ENCODE assay signal across 8 mouse cellular contexts in genomic region chr2:38338348-38338932, GRCm38 (mm10). TPM values are rescaled to one million over a fixed set of nuclear protein-coding genes. Genes with fewer than 3 reads are reported as not detected.
A peak's percentile ranks its signal among the peaks of the same experiment; 100 is the strongest.
DNase-seq lines count a peak whose midpoint lies in the region; ATAC-seq and TF ChIP-seq lines count a peak whose summit lies in the region.

No protein-coding gene starts in this region.

- H3K9ac ChIP-seq in embryonic facial prominence, embryonic 15.5 days, result no peak overlapping the region
- H3K9ac ChIP-seq in limb, embryonic 11.5 days (ENCODE audit: low read length), result no peak overlapping the region
- no peak overlapping the region for H3K9ac ChIP-seq in neural tube, embryonic 13.5 days

- 9% methylated on average over 5 of the region's 5 CpGs for WGBS in embryonic facial prominence, embryonic 15.5 days
- WGBS in limb, embryonic 11.5 days, result 2% methylated on average over 5 of the region's 5 CpGs
- 3% methylated on average over 5 of the region's 5 CpGs for WGBS in neural tube, embryonic 13.5 days

- peak overlapping the region; percentile 79 for H3K4me2 ChIP-seq in embryonic facial prominence, embryonic 15.5 days (replicated peaks)
- peak overlapping the region; percentile 99 for H3K4me2 ChIP-seq in limb, embryonic 11.5 days (ENCODE audit: low read depth, severe bottlenecking)
- peak overlapping the region; percentile 64 for H3K4me2 ChIP-seq in neural tube, embryonic 13.5 days

- peaks cover 87% of the 10 kb centered on the region for H3K27me3 ChIP-seq in embryonic facial prominence, embryonic 15.5 days
- H3K27me3 ChIP-seq in limb, embryonic 11.5 days (ENCODE audit: control insufficient read depth, insufficient read depth, low read length), result peaks cover 60% of the 10 kb centered on the region
- peaks cover 99% of the 10 kb centered on the region for H3K27me3 ChIP-seq in neural tube, embryonic 13.5 days

- no peaks in the 10 kb centered on the region for H3K9me3 ChIP-seq in embryonic facial prominence, embryonic 15.5 days (replicated peaks)
- no peaks in the 10 kb centered on the region for H3K9me3 ChIP-seq in limb, embryonic 11.5 days (ENCODE audit: control insufficient read depth, low read length)
- no peaks in the 10 kb centered on the region for H3K9me3 ChIP-seq in neural tube, embryonic 13.5 days

- H3K36me3 ChIP-seq in embryonic facial prominence, embryonic 15.5 days, result no peaks in the 10 kb centered on the region
- H3K36me3 ChIP-seq in limb, embryonic 11.5 days (ENCODE audit: control insufficient read depth, insufficient read depth, low read length), result no peaks in the 10 kb centered on the region
- no peaks in the 10 kb centered on the region for H3K36me3 ChIP-seq in neural tube, embryonic 13.5 days

- intact Hi-C loops in left cerebral cortex, adult 2 months (cut with DNase I), result loop anchor here (5.0 kb wide), 1 partner anchor 196 kb away; no protein-coding TSS in a partner anchor
- intact Hi-C loops in left cerebral cortex, postnatal 14 days (cut with DNase I), result no loop called here
- intact Hi-C loops in gastrocnemius, postnatal 36 days (cut with DNase I), result no loop called here

- peak overlapping the region; percentile 40; the same call in 1 of the 2 replicates for H3K27ac ChIP-seq in left cerebral cortex, adult 2 months
- H3K27ac ChIP-seq in embryonic facial prominence, embryonic 15.5 days (replicated peaks), result no peak overlapping the region
- no peak overlapping the region for H3K27ac ChIP-seq in limb, embryonic 11.5 days (replicated peaks; ENCODE audit: low read depth, low read length)
- H3K27ac ChIP-seq in neural tube, embryonic 13.5 days (replicated peaks), result no peak overlapping the region

- no peak for ATAC-seq in embryonic facial prominence, embryonic 15.5 days (ENCODE audit: insufficient number of reproducible peaks, low FRiP score, low TSS enrichment, low read depth)
- ATAC-seq in limb, embryonic 11.5 days (ENCODE audit: insufficient number of reproducible peaks, low FRiP score, low TSS enrichment, low read depth), result no peak
- ATAC-seq in neural tube, embryonic 13.5 days (ENCODE audit: low read depth), result no peak
- no peak for ATAC-seq in monocyte, adult 5-6 weeks (replicated peaks; ENCODE audit: insufficient number of reproducible peaks, low FRiP score, low TSS enrichment, poor library complexity, severe bottlenecking)
- no peak for ATAC-seq in granulocyte monocyte progenitor cell, adult 5-6 weeks (replicated peaks; ENCODE audit: poor library complexity, severe bottlenecking)

- peak overlapping the region; percentile 68 for H3K4me3 ChIP-seq in left cerebral cortex, adult 2 months
- peak overlapping the region; percentile 45; the same call in 1 of the 2 replicates for H3K4me3 ChIP-seq in embryonic facial prominence, embryonic 15.5 days (replicated peaks)
- H3K4me3 ChIP-seq in limb, embryonic 11.5 days (ENCODE audit: low read depth, low read length), result no peak overlapping the region; the same call in 1 of the 2 replicates
- H3K4me3 ChIP-seq in neural tube, embryonic 13.5 days, result peak overlapping the region; percentile 37

- no peak for TF ChIP-seq CTCF in left cerebral cortex, adult 2 months (IDR thresholded peaks at IDR 0.05)

- DNase-seq in left cerebral cortex, adult 2 months (ENCODE audit: extremely low spot score in 1 of 2, low spot score in 2 of 2), result no peak
- DNase-seq in left cerebral cortex, postnatal 14 days (ENCODE audit: low spot score in 2 of 2), result no peak
- peak; percentile 33 for DNase-seq in limb, embryonic 11.5 days (ENCODE audit: low spot score)
- no peak for DNase-seq in gastrocnemius, postnatal 36 days

- peaks cover 20% of the 10 kb centered on the region for H3K4me1 ChIP-seq in embryonic facial prominence, embryonic 15.5 days
- peaks cover 11% of the 10 kb centered on the region for H3K4me1 ChIP-seq in limb, embryonic 11.5 days (ENCODE audit: control insufficient read depth, insufficient read depth, low read length)
- peaks cover 10% of the 10 kb centered on the region for H3K4me1 ChIP-seq in neural tube, embryonic 13.5 days (replicated peaks)

RNA-seq across cellular contexts. Expression of gene Lhx2, which starts 0.6 kb away (rescaled TPM):
- total RNA-seq in left cerebral cortex, adult 2 months (2021), result 10 to 100 TPM; 83.9 to 88.2 TPM
- 10 to 100 TPM; 73.2 to 85.4 TPM for total RNA-seq in left cerebral cortex, postnatal 14 days (2021)
- 17.1 and 19.6 TPM in 2 replicates for polyA plus RNA-seq in embryonic facial prominence, embryonic 15.5 days (2015; fragmentation: Nextera tagmentation; extraction: Ambion mirVana)
- 29.0 and 31.2 TPM in 2 replicates for polyA plus RNA-seq in limb, embryonic 11.5 days (2014; fragmentation: Nextera tagmentation; extraction: Ambion mirVana)
- polyA plus RNA-seq in neural tube, embryonic 13.5 days (2015; fragmentation: Nextera tagmentation; extraction: Ambion mirVana), result 3.7 and 4.3 TPM in 2 replicates
- total RNA-seq in monocyte, adult 5-6 weeks (2017), result not detected in 3 replicates
- not detected for total RNA-seq in gastrocnemius, postnatal 36 days (2021)
- total RNA-seq in granulocyte monocyte progenitor cell, adult 5-6 weeks (2014; fragmentation: Nextera tagmentation), result not detected in 2 replicates
- not detected in 2 replicates for total RNA-seq in granulocyte monocyte progenitor cell, adult 5-6 weeks (2017)

RNA-seq across cellular contexts. Expression of gene Dennd1a, which starts 51.2 kb away (rescaled TPM):
- total RNA-seq in left cerebral cortex, adult 2 months (2021), result 10 to 100 TPM; 84.5 to 87.4 TPM
- total RNA-seq in left cerebral cortex, postnatal 14 days (2021), result 10 to 100 TPM; 68.5 to 70.1 TPM
- polyA plus RNA-seq in embryonic facial prominence, embryonic 15.5 days (2015; fragmentation: Nextera tagmentation; extraction: Ambion mirVana), result 15.8 and 16.4 TPM in 2 replicates
- 11.3 and 12.3 TPM in 2 replicates for polyA plus RNA-seq in limb, embryonic 11.5 days (2014; fragmentation: Nextera tagmentation; extraction: Ambion mirVana)
- 14.3 and 14.6 TPM in 2 replicates for polyA plus RNA-seq in neural tube, embryonic 13.5 days (2015; fragmentation: Nextera tagmentation; extraction: Ambion mirVana)
- total RNA-seq in monocyte, adult 5-6 weeks (2017), result 16.1 to 46.6 TPM (median 34.9 TPM) in 3 replicates
- total RNA-seq in gastrocnemius, postnatal 36 days (2021), result 10 to 100 TPM; 24.9 to 28.2 TPM
- total RNA-seq in granulocyte monocyte progenitor cell, adult 5-6 weeks (2014; fragmentation: Nextera tagmentation), result 29.8 and 42.6 TPM in 2 replicates
- total RNA-seq in granulocyte monocyte progenitor cell, adult 5-6 weeks (2017), result 15.8 and 23.0 TPM in 2 replicates

Comparison
In these comparisons a context has a peak if more than half of its experiments do, and no peak if none do; other contexts are left out.
1. RNA of gene Lhx2, which starts 0.6 kb away (total RNA-seq): 83.9 to 88.2 TPM in left cerebral cortex, adult 2 months and 73.2 to 85.4 TPM in left cerebral cortex, postnatal 14 days; not detected in gastrocnemius, postnatal 36 days, not detected in monocyte, adult 5-6 weeks and not detected in granulocyte monocyte progenitor cell, adult 5-6 weeks; every median in the first group is over 10 times any median in the second.
2. Peak in every context shown above with its lines, with median percentiles within 50 percentile points of each other: H3K4me2 ChIP-seq.